Mouse (Mus musculus): ENCODE results near the gene Gnptab.
A peak's percentile ranks its signal among the peaks of the same experiment; 100 is the strongest.

Gene Gnptab

GRCm38 (mm10) chr10:88377666-88378065, 1.3 kb upstream of the Gnptab start:
- DNase-seq, result no peak

- DNase-seq, result peak; percentile 36
These were observed 1.1 kb downstream of the Gnptab start for GRCm38 (mm10) chr10:88380002-88380401.

DNA sequence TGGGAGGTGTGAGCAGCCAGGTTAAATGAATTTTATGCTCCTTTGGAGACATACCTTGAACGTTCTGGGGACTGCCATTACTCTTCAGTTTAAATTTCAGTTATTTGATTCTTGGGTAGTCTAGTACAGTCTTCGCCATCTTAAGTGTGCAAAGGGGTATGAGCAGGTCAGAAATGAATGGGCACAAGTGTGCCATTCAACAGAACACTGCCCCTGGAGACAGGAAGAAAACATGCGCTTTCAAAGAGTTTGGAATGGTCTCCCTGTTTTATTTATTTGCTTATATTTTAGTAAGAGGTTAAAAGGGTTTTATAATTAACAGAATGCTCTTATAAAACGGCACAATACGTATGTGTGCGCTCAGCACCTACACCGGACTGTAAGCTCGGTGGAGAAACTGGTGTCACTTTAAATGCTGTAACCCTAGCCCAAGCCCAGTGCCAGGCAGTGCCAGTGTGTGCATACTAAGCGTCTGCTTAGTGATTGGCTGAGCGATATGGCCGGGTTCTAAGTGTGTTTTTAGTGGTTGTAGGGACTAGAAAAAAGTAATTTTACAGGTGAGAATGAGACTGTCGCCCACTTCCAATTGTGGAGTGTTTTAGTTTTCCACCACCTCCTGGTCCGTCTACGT, 1.6 kb downstream of the Gnptab start:
- DNase-seq, result no peak

DNA sequence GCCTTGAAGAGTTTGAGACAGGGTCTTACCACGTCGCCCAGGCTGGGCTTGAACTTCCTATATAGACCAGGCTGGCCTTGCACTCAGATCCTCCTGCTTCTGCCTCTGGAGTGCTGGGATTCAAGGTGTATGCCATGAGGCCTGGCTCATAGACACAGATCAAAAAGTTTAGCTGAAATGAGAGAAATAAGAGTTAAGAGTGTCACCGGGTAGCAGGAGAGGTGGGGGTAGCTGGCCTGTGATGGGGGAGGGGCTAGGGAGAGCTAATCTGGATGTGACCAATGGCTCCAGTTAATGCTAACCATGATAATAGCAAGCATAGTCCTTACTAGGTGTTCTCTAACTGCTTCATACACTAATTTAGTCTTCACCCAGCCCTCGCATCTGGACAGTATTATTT, 2.4 kb downstream of the Gnptab start:
- no peak for DNase-seq

GRCm38 (mm10) chr10:88382009-88382408, 3.1 kb downstream of the Gnptab start:
- DNase-seq, result no peak

DNA sequence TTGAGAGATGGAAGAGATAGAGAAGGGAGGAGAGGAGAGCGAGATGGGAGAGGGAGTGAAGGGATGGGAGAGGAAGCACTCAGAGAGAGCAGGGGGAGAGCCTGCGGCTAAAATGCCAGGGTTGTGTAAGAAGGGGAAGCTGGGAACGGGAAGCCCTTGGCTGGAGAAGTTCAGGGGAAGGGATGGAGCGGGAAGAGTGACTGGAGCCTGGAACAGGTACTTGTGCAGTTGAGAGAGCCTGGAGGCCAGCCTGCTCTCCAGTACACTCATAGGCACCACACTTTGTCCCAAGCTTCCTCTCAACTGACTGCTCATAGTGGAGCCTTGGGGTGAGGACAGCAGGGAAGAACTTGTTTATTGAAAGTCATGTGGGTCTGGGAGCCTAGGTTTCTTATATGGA, 4.5 kb downstream of the Gnptab start:
- no peak for DNase-seq

DNA sequence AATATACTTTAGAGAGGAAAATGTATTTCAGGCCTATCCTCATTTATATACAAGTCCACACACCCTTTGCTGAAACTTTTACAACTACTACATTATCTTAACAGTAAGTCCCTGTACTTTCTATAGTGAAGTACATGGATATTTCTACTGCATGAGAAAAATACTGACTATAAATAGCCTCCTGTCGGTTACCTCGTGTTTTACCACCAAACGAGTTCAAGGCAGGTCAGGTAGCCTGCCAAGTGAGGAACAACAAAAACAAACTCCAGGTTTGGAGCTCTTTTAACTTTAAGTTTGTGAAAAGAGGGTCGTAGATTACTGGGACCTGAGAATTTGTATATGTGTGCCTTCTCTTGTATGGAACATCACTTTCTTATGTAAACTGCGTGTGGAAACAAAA, 5.1 kb downstream of the Gnptab start:
- no peak for DNase-seq

- DNase-seq, result no peak
These were observed 6.4 kb downstream of the Gnptab start for GRCm38 (mm10) chr10:88385290-88385689.

DNA sequence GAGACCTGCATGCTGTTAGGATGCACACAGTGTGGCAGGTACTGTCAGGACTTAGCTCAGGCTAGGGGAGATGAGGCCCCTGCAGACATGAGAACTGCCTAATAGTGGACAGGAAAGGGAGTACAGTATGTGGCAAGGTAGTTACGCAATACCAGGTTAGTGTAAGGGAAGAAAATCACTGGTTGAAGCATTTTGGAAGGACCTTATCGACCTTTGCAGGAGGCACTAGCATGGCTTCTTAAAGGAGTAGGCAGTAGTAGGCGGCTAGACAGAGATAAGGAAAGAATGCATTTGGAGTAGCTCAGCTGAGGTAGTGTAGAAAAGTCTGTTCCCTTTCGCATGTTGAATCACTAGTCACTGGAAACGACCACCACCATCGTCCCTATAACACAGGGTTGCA, 6.8 kb downstream of the Gnptab start:
- DNase-seq, result no peak

DNA sequence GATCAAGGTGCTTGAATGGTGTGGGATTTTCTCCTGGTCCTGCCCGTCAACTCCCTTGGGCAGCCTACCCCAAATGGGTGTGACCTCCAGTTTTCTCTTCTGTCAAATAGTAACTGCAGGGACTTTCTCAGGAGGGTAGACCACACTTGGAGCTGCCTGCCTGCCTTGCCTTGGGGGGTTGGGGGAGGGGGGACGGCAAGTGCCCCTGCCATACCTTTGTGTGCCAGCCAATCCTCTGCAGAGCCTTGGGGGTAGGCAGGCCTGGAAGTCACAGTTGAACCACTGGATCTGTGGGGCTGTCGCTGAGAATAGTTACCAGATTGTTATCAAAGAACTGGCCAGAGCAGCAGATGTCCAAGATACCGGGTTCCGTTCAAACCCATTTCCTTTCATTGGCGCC, 7.3 kb downstream of the Gnptab start:
- DNase-seq, result no peak

GRCm38 (mm10) chr10:88389576-88389975, 10.6 kb downstream of the Gnptab start:
- no peak for DNase-seq

- no peak for DNase-seq
These were observed 11.3 kb downstream of the Gnptab start for GRCm38 (mm10) chr10:88390096-88390790.

DNA sequence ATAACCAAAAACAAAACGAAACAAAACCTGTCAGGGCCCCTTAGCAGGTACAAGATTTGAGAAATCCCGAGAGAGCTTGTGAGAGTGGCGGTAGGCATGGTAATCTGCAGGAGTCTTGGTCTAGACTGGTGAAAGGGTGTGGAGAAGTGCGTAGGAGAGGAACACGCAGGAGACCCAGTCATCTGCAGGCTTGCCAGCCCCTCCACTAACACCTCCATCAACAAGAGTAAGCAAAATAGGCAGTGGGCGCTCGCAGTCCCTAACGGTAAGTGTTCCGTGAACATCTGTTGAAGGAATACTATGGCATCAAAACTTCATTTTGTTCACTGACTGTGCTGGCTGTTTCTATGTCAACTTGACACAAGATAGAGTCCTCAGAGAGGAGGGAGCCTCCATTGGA, 12.6 kb downstream of the Gnptab start:
- no peak for DNase-seq

DNA sequence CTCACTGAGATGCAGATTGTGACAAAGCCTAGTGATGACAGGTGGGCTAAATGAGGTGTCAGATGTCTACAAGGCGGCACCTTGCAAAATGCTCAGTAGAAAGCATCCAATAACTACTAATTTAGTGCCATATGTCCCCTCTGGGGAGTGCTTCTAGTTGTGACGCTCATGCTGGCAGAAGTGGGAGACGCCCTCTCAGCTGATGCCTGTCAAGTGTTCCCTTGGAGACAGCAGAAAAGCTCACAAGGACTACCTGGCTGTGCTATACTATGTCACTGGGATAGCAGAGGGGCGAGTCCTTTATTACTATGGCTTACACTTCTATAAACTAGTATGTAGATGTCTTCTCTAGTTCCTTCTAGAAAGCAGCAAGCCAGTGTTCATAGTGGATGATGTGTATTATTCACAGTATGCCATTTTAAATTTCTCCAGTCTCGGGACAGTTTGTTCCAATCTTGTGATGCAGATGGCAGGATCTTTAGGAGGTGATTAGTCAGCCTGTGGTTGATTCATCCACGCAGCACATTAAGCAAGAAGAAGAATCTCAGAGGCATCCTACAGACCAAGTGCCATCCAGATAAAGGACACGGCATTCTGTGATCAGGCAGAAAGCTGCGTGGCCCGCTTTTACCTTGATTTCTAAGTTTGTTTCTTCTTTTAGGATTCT, 13.4 kb downstream of the Gnptab start:
- no peak for DNase-seq

GRCm38 (mm10) chr10:88398668-88399243, 19.8 kb downstream of the Gnptab start:
- no peak for DNase-seq

DNA sequence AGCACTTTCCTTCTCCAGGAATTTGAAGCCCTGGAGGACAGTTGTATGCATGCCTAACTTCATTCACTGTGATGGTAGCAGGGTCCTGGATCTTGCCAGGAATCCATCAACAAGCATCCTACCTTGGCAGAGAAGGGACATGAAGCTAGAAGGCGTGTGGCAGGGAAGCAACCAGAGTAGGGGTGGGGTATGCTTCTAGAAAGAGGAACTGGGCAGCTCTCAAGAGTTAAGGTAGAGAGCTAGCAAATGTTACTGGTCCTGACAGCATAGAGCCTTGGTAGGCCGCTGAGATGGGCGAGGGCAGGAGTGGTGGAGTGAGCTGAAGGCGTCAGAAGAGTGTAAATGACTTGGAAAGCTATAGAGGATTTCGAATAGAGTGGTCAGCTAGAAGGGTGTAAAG, 20.3 kb downstream of the Gnptab start:
- no peak for DNase-seq

DNA sequence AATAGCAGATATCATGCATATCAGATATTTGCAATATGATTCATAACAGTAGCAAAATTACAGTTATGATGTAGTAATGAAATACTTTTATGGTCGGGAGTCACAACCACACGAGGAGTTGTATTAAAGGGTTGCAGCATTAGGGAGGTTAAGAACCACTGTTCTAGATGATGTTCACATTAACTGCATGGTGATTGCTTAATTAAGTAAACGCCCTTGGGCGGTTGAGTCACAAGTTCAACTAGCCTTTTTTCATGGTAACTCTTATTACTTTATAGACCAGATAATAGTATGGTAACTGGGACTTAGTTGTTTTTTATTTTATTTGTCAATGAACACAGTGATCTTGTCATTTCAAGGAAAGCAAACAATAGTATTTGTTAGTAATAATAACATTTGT, 24.1 kb downstream of the Gnptab start:
- no peak for DNase-seq

- DNase-seq, result no peak
These were observed 25.3 kb downstream of the Gnptab start for GRCm38 (mm10) chr10:88404220-88404619.

DNA sequence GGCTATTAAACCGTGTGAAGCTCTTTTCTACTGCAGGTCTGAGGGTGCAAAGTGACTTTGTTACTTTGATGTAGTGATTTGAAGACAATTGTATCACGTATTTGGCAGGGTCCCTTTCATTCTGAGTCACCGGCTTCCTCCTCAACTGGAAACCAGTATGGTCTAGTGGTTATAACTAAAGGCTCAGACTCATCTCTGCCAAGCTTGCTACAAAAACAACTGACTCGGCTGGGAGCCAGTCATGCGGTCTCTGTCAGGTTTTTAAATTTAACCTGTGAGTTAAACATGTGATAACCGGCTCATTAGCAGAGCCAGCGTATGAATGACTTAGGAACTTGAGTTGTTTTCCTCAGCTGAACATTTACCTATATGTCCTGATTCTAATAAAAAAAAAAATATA, 26.9 kb downstream of the Gnptab start:
- no peak for DNase-seq

DNA sequence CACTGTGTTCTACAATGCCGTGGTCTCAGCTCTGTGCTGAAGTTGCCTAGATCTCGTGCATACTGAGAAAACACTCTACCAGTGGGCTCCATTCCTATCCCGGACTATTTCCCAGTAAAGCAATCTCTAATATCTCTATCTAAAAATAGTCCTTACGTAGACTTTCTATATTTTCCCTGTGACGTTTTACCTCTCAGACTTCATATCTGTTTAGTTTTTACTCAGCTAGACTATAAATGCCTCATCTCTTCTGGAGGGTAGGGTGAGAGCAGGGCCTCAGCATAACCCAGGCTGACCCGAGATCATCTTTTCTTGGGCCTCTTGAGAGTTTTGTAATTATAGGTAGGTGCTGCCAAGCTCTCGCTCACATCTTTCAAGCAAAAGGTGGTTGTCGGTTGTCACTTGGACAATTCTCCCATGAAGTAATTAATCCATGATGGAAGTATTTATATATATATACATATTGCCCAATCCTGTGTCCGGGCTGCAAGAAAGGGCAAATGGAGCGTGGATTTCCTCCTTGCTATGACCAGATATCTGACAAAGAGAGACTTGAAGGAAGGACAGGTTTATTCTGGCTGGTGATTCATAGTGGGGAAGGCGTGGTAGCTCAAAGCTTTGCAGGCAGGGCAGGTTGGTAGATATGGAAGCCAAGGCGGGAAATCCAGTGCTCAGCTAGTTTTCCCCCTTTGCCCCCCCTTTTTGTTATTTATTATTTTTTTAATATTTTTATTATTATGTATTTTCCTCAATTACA, 29.1 kb downstream of the Gnptab start:
- no peak for DNase-seq

GRCm38 (mm10) chr10:88409751-88410150, 30.8 kb downstream of the Gnptab start:
- no peak for DNase-seq

- no peak for DNase-seq
These were observed 33.5 kb downstream of the Gnptab start for GRCm38 (mm10) chr10:88412290-88412995.

GRCm38 (mm10) chr10:88417686-88418085, 38.8 kb downstream of the Gnptab start:
- no peak for DNase-seq
